Mouse (Mus musculus) cerebellum, adult (tissue): ENCODE results near the gene Zscan2.

Experiments used
- ATAC-seq: cut with Nextera tagmentation; 2 replicates; pipeline ENCODE4 v1.9.2; 2017; ENCODE audit warnings: mild to moderate bottlenecking, moderate library complexity, mixed read lengths; ENCODE audit not compliant: insufficient number of reproducible peaks, low FRiP score, low TSS enrichment

Zscan2 gene

DNA sequence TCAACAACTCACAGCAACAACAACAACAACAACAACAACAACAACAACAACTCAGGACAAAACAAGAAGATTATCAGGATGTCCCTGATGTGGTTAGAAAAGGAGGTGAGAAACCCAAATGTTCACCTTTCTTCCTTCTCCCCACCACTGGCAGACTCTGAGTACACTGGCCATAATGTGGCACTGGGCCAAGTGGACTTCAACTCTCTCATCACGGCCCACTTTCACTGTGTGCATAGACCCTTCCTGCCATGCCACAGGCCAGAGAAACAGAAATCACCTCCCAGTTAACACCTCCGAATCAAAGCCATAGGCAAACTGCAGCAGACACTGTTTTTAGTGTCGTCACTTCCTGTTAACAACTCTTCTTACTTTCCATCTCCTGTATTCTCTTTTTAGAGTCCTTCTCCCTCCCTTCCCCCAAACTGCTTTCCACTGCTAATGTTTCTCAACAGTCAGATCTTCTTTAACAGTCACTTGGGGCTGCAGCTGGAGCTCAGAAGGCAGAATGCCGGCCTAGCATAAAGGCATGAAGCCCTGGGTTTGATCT, 57.3 kb downstream of the Zscan2 start:
- ATAC-seq: no peak

DNA sequence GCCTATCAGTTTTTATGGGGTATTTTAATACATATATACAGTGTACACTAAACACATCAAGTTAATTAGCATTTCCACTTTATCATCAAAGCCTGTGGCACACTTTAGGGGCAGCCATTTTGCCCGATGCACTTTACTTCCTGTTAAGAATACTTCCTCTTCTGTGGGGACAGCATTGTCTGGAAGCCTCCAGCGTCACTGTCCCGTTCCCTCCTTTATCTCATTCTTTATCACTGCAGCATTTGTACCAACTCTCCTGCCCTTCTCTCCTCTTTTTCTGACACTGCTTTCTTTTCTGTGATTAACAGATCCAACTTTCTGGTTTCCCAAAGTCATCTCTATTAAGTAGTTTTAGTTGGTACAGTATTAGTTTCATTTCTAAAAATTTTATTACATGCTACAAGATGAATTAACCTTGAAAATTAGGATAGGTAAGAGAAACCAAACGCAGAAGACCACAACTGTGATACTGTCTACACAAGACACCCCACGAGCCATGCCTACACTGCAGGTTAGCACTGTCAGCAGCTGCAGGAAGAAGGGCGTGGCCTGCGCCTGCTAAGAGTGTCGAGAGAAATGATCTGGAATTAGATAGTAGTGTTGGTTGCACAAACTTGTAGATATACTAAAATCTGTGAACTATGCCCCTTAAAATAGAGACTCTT, 58.4 kb downstream of the Zscan2 start:
- ATAC-seq: no peak

DNA sequence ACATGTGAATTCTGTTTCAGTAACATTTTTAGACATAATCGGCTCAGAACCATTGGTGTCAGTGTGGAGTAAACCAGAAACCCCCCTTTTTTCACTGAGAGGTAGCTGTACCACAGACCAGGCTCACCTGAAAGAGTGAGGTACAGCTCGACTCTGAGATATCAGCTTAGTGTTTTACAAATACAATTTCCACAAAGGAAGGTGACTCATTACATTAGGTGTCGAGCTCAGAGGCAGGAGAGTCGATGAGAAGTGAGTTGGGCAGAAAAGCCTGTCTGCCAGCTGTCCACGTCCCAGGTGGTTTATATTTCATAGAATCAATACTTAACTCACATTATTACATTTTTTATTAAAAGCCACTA, 58.9 kb downstream of the Zscan2 start:
- no peak for ATAC-seq

DNA sequence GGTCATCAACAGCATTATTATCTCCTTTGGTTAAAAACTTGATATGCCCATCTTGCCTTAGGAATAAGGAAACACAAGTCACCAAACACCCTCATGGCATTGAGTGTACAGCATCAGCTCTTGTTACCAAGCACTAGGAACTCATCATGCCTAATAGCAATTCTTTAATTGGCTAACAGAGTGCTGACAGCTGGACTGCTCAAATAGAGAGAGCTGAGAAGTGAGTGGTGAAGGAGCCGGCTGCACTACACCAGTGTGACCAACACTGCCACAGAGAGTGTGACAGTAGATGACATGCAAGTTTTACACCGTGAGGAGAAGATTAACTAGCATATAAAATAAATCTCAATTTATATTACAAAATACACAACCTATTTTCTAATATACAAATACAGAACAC, 62.4 kb downstream of the Zscan2 start:
- no peak for ATAC-seq
